Mouse (Mus musculus): ENCODE data around the gene Gm49721.
A peak's percentile ranks its signal among the peaks of the same experiment; 100 is the strongest.
"Not testable (repeated sequence)": the region's sequence is repeated elsewhere in the genome, so short reads cannot be mapped to it uniquely, and the experiment has no call there.

Gm49721 gene

GRCm38 (mm10) chr17:7075519-7075918 lies 96.8 kb downstream of the Gm49721 start:
- DNase-seq (ENCODE audit: low spot score in 2 of 2) = not testable (repeated sequence)

DNA sequence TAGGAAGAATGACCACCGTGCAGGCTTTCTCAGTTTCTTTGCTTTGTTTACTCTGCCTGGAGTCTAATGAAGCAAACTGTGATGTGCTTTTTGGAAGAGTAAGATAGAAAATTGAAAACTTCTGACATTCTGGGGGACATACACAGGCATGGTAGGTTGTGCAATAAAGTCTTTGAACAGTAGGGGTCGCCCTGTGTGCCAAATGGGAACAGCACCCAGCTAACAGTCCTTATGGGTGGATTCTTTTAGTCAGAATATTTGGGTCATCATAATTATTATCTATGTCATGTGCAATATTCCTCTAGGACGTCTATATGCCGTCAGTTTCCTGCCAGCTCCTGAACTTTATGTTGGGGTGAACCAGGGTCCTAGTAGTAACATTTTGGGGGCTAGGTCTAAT lies 100.9 kb downstream of the Gm49721 start:
- peak; percentile 45 to 72 for DNase-seq (ENCODE audit: low spot score in 2 of 2)

DNA sequence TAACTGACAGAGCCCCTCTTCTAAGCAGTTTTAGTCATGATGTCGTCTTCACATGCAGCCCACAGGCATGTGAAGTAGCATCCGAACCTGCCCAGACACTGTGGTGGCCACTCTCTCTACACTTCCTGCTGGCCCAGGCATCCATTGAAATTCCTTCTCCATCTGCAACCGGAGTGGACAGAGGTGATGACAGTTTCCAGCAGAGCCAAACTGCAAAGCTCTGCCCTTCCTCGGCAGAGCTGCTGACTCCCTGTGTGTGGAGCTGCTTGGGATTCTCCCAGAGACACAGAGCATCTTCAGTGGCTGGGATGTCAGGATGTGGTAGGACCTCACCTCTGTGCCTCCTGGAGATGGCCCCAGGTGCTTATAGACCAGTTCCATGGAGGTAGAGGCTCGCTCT lies 105.8 kb downstream of the Gm49721 start:
- DNase-seq (ENCODE audit: low spot score in 2 of 2) = not testable (repeated sequence)

DNA sequence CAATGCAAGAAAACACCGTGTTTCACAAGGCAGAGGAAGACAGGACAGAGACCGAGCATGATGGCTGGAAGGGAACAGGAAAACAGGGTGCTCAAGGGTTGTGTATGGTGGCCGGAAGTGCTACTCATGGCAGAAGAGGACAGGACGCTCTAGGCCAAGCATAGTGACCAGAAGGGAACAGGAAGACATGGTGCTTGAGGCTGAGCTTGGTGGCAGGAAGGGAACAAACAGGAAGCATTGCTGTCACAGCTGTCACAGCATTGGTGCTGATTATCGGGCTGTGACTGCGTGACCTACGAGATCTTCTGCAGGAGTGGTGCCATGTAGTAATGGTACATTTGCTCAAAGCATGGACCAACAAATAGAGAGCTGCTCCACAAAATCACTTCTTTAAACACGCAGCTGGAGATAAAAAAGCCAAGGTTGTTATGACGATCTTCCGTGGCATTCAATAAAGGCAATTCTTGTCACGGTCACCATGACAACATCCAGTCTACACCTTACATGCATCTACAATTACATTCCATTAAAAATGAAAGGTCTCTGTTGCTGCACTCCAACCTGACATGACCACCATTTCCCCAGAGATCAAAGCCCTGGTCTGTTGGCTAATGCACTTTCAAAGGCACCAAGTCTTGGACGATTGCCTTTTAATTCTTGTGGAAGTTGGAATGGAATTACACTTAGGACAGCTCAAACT lies 106.9 kb downstream of the Gm49721 start:
- DNase-seq (ENCODE audit: low spot score in 2 of 2) = not testable (repeated sequence)

GRCm38 (mm10) chr17:7086836-7087235 lies 108.1 kb downstream of the Gm49721 start:
- DNase-seq (ENCODE audit: low spot score in 2 of 2) = not testable (repeated sequence)
